Mouse (Mus musculus) hindbrain, embryonic 10.5 days (tissue): ENCODE data around the gene Tmem240. TPM values are rescaled to one million over a fixed set of nuclear protein-coding genes. Genes with fewer than 3 reads are reported as not detected.
"Not testable (repeated sequence)": the region's sequence is repeated elsewhere in the genome, so short reads cannot be mapped to it uniquely, and the experiment has no call there.

Experiments
- DNase-seq: peaks from one replicate; pipeline ENCODE4 v3.0.0-alpha.2; 2017; ENCODE audit warnings: low spot score
- H3K27ac ChIP-seq: fragments of 300-500 bp; sonication (generic); 2 replicates; pipeline ENCODE4 v1.5.1; 2016; ENCODE audit warnings: mild to moderate bottlenecking, moderate library complexity
- H3K27me3 ChIP-seq: fragments of 300-500 bp; sonication (generic); 2 replicates; pipeline ENCODE4 v1.6.1; 2016; ENCODE audit warnings: mild to moderate bottlenecking; ENCODE audit not compliant: poor library complexity, insufficient read depth, severe bottlenecking
- H3K36me3 ChIP-seq: fragments of 300-500 bp; sonication (generic); 2 replicates; pipeline ENCODE4 v1.6.1; 2016; ENCODE audit warnings: mild to moderate bottlenecking, moderate library complexity
- H3K4me1 ChIP-seq: fragments of 300-500 bp; sonication (generic); replicated peaks from 2 replicates; pipeline ENCODE4 v1.6.1; 2016; ENCODE audit warnings: mild to moderate bottlenecking
- H3K4me3 ChIP-seq: fragments of 300-500 bp; sonication (generic); 2 replicates; pipeline ENCODE4 v1.5.1; 2016; ENCODE audit warnings: mild to moderate bottlenecking, moderate library complexity
- H3K9me3 ChIP-seq: fragments of 300-500 bp; sonication (generic); 2 replicates; pipeline ENCODE4 v1.6.1; 2016; ENCODE audit warnings: mild to moderate bottlenecking, moderate library complexity
- WGBS: fragments of 180-500 bp; shearing (Covaris S2); methylation state at CpG from one replicate; pipeline ENCODE4 v1.1.7; 2016; 5-methylcytosine and 5-hydroxymethylcytosine counted together
- polyA plus RNA-seq: library from polyadenylated mRNA; unstranded; fragments of >200 nt; fragmentation: Nextera tagmentation; extraction: Ambion mirVana; gene quantifications from 2 replicates; pipeline ENCODE4 v1.2.1, GENCODE M21; 2016

Tmem240 gene
- polyA plus RNA-seq, 1 experiment from 2014 or later = 1.6 TPM

DNA sequence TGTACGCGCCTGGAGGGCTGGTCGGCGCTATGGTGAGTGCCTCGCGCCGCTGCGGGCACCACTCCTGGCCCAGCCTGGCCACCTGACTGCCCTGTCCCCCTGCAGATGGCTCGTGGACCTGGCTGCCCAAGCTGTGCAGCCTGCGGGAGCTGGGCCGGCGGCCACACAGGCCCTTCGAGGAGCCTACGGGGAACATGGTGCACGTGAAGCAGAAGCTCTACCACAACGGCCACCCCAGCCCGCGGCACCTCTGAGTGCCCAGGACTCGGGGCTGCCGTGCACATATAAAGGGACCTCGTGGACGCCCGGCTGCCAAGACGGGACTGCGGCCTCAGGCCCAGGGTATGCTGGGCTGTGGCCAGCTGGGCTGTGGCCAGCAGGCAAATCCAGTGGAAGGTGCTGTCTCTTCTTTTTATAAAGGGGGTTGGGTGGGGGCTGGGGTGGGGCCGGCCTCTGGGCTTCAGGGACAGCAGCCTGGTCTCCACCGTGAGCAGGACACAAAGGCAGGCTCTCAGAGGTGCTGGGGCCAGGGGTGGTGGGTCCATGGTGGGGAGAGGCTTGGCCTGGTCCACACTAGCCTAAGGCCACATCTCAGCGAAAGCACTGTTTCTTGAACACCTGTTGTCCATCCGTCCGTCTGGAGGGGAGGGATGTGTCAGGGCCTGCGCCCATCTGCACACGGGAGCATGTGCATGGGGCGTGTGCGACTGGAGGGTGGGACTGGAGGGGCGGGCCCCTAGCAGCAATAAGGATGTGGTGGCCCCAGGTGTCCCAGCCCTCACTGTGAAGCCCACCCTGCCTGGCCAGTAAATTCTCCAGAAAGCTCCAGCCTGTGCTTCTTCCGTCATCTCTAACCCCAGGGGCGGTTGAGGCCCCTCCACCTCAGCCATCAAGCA is 5.4 kb downstream of the Tmem240 start:
- no peak overlapping the region for H3K4me3 ChIP-seq
- peaks cover 23% of the 10 kb centered on the region for H3K4me1 ChIP-seq
- peaks cover 66% of the 10 kb centered on the region for H3K36me3 ChIP-seq
- no peak for DNase-seq
- no peaks in the 10 kb centered on the region for H3K9me3 ChIP-seq
- no peaks in the 10 kb centered on the region for H3K27me3 ChIP-seq
- 85% methylated on average over 37 of the region's 37 CpGs for WGBS
- no peak overlapping the region for H3K27ac ChIP-seq

DNA sequence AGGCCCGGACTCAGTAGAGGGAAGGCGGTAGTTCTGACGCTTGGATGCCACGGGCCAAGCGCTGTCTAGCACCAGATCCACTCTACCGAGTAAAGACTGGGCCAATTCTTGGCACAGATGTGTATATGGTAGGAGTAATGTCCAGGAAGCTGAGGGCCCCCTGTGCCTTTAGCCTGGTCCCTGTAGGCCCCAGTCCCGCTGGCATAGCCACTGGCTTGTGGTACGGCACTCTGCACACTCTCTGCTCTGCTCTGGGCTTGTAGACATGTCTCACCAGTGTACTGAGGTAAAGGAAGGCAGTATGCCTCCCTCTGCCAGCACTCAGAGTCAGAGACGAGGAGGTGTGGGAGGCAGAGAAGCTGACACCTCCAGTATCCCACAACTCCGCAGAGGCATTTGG is 6.1 kb downstream of the Tmem240 start:
- peaks cover 73% of the 10 kb centered on the region for H3K36me3 ChIP-seq
- WGBS = 91% methylated on average over 10 of the region's 10 CpGs
- not testable (repeated sequence) for H3K9me3 ChIP-seq

DNA sequence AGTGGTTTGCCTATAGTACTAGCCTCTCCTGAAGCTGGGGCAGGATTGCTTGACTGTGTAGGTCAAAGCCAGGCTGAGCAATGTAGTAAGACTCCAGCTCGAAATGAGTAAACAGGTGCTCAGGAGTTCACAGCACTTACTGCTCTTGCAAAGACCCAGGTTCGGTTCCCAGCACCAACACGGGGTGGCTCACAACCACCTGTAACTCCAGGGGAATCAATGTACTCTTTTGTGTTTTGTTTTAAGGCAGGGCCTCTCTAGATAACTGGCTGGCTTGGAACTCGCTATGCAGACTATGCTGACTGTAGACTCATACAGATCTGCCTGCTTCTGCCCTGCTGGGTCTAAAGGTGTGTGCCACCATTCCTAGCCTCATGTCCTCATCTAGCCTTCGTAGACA is 8.1 kb downstream of the Tmem240 start:
- Histone ChIP-seq H3K27me3 (no peaks in the 10 kb centered on the region), H3K36me3 (peaks cover 93% of the 10 kb centered on the region), H3K9me3 (no peaks in the 10 kb centered on the region), H3K27ac (no peak overlapping the region), H3K4me1 (peaks cover 7% of the 10 kb centered on the region; the same call in 1 of the 2 replicates), H3K4me3 (no peak overlapping the region)
- no peak for DNase-seq
- 94% methylated on average over 5 of the region's 5 CpGs for WGBS

More for the DNA sequence above, 6.1 kb downstream of the Tmem240 start:
- not testable (repeated sequence) for H3K27me3 ChIP-seq, H3K4me3 ChIP-seq, DNase-seq, H3K27ac ChIP-seq
- H3K4me1 ChIP-seq = peaks cover 17% of the 10 kb centered on the region

DNA sequence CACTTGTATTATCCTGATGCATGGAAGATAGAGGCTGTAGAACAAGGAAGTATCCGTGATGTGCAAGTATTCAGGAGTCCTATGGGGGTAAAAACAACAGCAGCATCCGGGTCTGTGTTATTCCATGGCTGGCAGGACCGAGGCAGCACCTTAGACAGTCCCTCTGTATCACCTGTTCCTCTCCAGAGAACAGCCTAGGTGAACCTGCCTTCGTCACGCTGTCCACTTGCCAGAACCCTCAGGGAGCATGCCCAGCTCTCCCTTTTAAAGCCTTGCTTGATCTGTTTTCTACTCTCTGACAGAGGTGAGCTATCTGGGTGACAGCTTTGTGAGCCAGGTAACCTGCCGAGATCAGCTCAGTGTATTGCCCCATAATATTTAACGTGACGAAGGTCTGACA is 9.9 kb downstream of the Tmem240 start:
- H3K36me3 ChIP-seq = peaks cover 100% of the 10 kb centered on the region
- no peak overlapping the region for H3K4me3 ChIP-seq
- no peaks in the 10 kb centered on the region for H3K4me1 ChIP-seq
- DNase-seq = no peak
- H3K27ac ChIP-seq = no peak overlapping the region
- H3K27me3 ChIP-seq = no peaks in the 10 kb centered on the region
- no peaks in the 10 kb centered on the region for H3K9me3 ChIP-seq
- 91% methylated on average over 8 of the region's 8 CpGs for WGBS

DNA sequence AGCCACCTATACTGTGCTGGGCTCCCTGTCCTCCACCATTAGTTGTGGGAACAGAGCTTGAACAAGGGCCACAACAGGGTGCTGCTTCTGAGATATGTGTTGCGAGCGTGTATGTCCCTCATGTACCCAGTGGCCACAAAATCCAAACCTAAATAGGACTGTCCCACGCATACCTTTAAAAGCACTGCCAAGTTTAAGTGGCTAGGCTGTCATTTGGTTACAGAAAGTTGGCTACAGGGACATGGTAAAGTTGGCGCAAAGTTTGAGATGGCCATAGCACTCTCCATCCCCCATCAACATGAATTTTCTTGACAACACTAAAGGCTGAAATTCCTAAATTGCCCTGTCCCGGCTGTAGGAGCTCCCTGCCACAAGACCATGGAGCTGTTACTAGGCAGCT is 10.5 kb downstream of the Tmem240 start:
- Histone ChIP-seq H3K27me3 (no peaks in the 10 kb centered on the region), H3K4me1 (no peaks in the 10 kb centered on the region), H3K27ac (no peak overlapping the region), H3K36me3 (peaks cover 100% of the 10 kb centered on the region), H3K9me3 (no peaks in the 10 kb centered on the region), H3K4me3 (no peak overlapping the region)
- no peak for DNase-seq
- WGBS = 92% methylated on average over 5 of the region's 5 CpGs

DNA sequence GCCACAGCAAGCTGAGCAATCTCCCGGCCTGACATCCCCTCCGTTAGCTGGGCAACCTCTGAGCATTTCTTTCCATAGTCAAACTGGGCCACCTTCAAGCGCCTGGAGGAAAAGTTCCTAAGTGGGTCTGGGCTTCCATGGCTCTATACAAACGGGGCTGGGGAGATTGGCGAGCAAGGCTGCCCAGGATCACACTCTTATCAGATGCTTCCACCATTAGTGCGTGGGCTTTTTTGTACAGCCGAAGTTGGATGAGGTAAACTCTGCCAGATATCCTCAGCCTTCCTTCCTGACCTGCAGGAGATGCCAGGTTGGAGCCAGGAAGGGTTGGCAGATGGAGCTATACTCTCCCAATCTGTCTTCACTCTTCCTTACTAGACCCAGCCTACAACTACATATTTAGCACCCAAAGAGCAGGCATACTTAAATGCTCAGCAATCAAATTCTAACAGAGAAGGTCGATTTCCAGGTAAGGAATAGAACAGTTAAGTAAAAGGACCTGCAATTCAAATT is 11.5 kb downstream of the Tmem240 start:
- no peaks in the 10 kb centered on the region for H3K9me3 ChIP-seq
- no peak overlapping the region for H3K4me3 ChIP-seq
- peaks cover 100% of the 10 kb centered on the region for H3K36me3 ChIP-seq
- H3K27me3 ChIP-seq = no peaks in the 10 kb centered on the region
- no peak overlapping the region for H3K27ac ChIP-seq
- H3K4me1 ChIP-seq = no peaks in the 10 kb centered on the region
- no peak for DNase-seq
- 89% methylated on average over 8 of the region's 8 CpGs for WGBS

DNA sequence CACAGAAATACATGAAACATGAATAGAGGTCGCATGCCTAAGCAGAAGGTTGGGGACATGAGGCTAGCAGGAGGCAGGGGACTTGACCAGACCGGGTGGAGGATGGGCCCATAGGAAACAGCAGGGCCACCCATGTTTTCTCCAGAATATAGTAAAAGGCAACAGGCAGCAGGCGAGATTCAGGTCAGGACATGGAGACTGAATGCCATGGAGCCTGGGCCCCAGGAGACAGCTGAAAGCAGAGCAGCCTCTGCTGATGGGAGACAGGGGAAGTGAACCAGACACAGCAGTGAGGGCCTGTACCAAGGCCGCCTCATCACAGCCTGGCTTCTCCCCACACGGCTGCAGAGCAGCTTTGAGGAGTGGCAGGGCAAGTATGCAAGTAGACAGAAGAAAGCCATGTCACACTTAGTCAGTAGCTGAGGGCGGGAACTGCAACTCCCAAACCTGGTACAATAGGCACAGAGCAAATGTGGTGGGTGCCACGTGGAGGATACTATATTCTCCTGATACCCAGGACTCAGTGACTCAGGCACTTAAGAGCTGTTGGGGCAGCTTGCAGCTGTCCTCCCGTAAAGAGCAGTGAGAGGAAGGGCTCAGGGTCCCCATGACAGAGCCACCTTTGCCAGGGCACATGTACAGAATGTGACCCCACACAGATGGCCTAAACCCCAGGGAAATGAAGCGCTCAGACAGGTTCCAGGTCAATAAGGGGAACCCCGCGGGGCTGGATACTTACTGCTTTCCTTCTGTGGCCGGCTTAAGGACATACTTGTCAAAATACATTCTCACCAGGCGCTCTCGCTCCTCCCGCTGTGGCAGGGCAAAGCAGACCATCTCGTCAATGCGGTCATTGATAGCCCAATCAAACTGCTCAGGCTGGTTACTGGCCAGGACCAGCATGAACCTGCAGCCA is 12.2 kb downstream of the Tmem240 start:
- Histone ChIP-seq H3K27ac (no peak overlapping the region), H3K27me3 (no peaks in the 10 kb centered on the region), H3K4me1 (no peaks in the 10 kb centered on the region), H3K4me3 (no peak overlapping the region), H3K36me3 (peaks cover 100% of the 10 kb centered on the region), H3K9me3 (no peaks in the 10 kb centered on the region)
- WGBS = 90% methylated on average over 17 of the region's 17 CpGs
- no peak for DNase-seq

DNA sequence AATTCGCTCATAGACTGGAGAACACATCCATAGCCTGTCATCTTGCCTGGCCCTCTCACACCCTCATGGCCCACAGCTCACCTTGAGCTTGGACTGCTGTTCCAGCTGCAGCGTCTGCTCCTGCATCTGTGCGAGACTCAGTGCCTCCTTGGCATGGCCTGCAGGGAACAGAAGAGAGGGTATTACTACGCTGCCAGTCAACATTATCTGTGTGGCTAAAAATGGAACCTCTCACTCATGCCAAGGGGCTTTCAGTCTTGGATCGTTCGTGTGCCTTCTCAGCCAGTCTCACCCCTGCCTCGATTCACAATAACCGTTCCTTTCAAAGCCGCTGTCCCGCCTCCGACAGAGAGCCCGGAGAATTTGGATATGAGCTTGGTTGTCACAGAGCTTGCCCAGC is 22.4 kb downstream of the Tmem240 start:
- no peaks in the 10 kb centered on the region for H3K9me3 ChIP-seq
- 95% methylated on average over 12 of the region's 12 CpGs for WGBS
- no peak overlapping the region for H3K27ac ChIP-seq
- H3K27me3 ChIP-seq = no peaks in the 10 kb centered on the region
- H3K36me3 ChIP-seq = peaks cover 62% of the 10 kb centered on the region
- no peak for DNase-seq
- H3K4me3 ChIP-seq = no peak overlapping the region
- peaks cover 36% of the 10 kb centered on the region for H3K4me1 ChIP-seq

DNA sequence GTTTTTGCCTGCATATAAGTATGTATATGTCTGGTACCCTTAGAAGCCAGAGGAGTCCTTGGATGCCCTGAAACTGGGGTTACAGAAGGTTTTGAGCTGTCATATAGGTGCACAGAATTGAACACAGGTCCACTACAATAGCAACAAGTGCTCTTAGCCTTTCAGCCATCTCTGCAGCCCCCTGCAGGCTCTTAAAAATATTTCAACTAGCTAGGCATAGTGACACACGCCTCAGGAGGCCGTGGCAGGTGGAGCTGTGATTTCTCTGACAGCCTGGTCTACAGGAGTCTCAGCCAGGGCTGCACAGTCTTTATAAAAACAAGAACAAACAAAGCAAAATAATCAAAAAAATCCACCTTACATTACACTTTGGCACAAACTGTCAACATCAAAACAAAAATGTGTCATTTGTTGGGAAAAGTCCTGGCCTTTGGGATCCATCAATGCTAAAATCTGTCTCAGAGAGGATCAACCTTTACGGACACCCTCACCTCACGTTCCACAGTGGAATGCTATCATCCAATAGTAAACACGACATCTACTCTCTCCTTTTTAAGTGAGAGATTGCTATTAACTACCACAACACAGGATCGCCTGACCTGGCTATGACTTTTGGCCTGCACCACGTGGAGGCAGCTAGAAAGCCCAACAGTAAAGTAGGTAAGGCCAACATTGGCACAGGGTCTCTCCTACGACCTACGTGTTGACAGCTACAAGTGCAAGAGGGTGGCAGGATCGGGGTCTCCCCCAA is 25.4 kb downstream of the Tmem240 start:
- no peaks in the 10 kb centered on the region for H3K9me3 ChIP-seq
- peak overlapping the region; percentile 86 for H3K27ac ChIP-seq
- DNase-seq = no peak
- H3K4me1 ChIP-seq = peaks cover 40% of the 10 kb centered on the region
- H3K27me3 ChIP-seq = no peaks in the 10 kb centered on the region
- WGBS = 5% methylated on average over 10 of the region's 10 CpGs
- peak overlapping the region; percentile 91 for H3K4me3 ChIP-seq
- H3K36me3 ChIP-seq = peaks cover 34% of the 10 kb centered on the region

DNA sequence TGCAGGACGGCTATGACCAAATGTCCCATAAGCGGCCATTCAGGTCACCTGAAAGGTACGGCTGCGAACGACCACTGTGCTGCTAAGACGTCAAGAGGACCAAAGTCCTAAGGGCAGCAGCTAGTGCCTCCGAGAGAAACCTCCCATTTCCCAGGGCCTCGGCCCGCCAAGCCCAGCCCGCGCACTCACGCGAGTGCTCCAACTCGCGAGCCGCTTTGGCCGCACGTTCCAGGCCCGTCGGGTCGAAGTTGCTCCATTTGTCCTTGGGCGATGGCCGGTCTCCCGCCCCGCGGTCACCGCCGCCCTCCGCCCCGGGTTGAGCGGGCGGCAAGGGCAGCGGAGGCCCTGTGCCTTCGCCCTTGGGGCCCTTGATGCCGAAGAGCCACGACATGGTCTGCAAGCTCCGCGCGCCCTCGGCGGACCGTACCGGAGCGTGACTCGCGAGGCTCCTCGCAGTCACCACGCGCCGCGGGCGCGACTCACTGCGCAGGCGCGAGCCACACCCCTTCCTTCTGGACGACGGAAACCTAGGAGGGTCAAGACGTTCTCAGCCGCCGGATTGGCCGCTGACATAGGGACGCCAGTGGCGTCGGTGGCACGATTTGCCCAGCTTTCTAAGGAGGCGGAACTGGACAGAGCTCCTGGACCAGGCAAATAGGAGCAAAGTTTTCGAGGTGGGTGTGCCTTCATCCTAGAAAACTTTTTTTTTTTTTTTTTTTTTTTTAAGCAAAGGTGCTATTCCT is 26.2 kb downstream of the Tmem240 start, which contains the start of gene Atad3a:
Gene Atad3a (minus strand): TSS at position 481 of the 743 bp plus-strand sequence.
- no peaks in the 10 kb centered on the region for H3K27me3 ChIP-seq
- peak within 1 kb of the TSS; percentile 86 for H3K27ac ChIP-seq
- WGBS = under 1% methylated on average over 68 of the region's 68 CpGs

DNA sequence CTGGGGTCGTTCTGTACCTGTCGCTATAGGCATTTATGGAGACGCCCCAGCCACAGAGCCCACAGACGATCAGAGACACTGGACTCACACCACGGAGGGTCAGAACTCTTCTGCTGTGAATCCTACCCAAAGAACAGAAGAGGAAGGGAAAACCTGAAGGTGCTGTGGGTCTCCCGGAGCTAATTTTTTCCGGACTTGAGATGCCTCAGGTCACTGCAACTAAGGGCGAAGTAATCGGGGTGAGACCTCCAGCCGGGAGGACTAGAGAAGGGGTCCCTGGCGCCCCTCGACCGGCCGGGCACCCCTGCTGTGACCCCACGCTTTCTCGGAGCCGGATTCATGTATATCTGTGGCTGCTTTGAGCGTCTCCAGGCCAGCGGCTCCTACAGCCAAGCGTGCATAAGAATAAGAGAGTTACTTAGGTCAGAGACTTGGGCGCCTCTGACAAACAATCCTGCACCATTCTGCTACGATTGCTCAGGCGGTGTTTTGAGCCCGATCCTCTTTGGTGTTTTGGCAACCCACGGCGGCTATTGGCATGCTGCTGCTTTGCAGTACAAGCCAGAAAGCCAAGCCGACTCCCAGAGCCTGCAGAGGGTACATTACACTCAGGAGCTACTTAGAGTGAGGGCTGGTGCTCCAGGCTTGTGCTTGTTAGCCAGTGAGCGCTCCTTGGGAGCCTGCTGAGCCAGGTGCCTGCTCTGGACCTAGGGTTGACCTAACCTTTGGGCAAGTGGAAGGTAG is 26.9 kb downstream of the Tmem240 start:
- DNase-seq = no peak
- H3K4me1 ChIP-seq = peaks cover 40% of the 10 kb centered on the region
- no peaks in the 10 kb centered on the region for H3K9me3 ChIP-seq
- 3% methylated on average over 28 of the region's 28 CpGs for WGBS
- H3K36me3 ChIP-seq = peaks cover 19% of the 10 kb centered on the region
- peak overlapping the region; percentile 86 for H3K27ac ChIP-seq
- H3K27me3 ChIP-seq = no peaks in the 10 kb centered on the region
- peak overlapping the region; percentile 91 for H3K4me3 ChIP-seq

More for the DNA sequence above, 26.2 kb downstream of the Tmem240 start, which contains the start of gene Atad3a:
- H3K4me3 ChIP-seq = peak within 1 kb of the TSS; percentile 91
- peaks cover 40% of the 10 kb centered on the region for H3K4me1 ChIP-seq
- peaks cover 26% of the 10 kb centered on the region for H3K36me3 ChIP-seq
- DNase-seq = peak; percentile 97
- no peaks in the 10 kb centered on the region for H3K9me3 ChIP-seq
